Mouse (Mus musculus) liver, adult 2 months (tissue): ENCODE results near the gene Mrps33. TPM values are rescaled to one million over a fixed set of nuclear protein-coding genes. Genes with fewer than 3 reads are reported as not detected.

Experiments used
- DNase-seq: peaks from one replicate; pipeline ENCODE4 v3.0.0-alpha.2; 2011; ENCODE audit warnings: low read depth, low spot score; ENCODE audit errors: extremely low read depth
- H3K27ac ChIP-seq: fragments of 200-500 bp; replicated peaks from 2 replicates; pipeline ENCODE4 v1.5.1; 2012; ENCODE audit warnings: low read depth, mild to moderate bottlenecking, control low read depth, inconsistent platforms, low read length; ENCODE audit not compliant: insufficient read depth
- H3K27me3 ChIP-seq: fragments of 200-500 bp; 2 replicates; pipeline ENCODE4 v1.6.1; 2012; ENCODE audit warnings: mild to moderate bottlenecking, moderate library complexity, low read length, inconsistent platforms; ENCODE audit not compliant: control insufficient read depth, insufficient read depth
- H3K36me3 ChIP-seq: fragments of 200-500 bp; 2 replicates; pipeline ENCODE4 v1.6.1; 2012; ENCODE audit warnings: low read length, inconsistent platforms; ENCODE audit not compliant: control insufficient read depth, insufficient read depth
- H3K4me1 ChIP-seq: fragments of 200-500 bp; 2 replicates; pipeline ENCODE4 v1.6.1; 2011; ENCODE audit warnings: low read length; ENCODE audit not compliant: control insufficient read depth, insufficient read depth
- H3K4me3 ChIP-seq: fragments of 200-500 bp; 2 replicates; pipeline ENCODE4 v1.5.1; 2011; ENCODE audit warnings: low read depth, mild to moderate bottlenecking, control low read depth, low read length, moderate library complexity; ENCODE audit not compliant: insufficient read depth
- H3K79me2 ChIP-seq: fragments of 200-500 bp; 2 replicates; pipeline ENCODE4 v1.6.1; 2012; ENCODE audit warnings: inconsistent platforms, mild to moderate bottlenecking, low read length, moderate library complexity; ENCODE audit not compliant: control insufficient read depth, insufficient read depth
- H3K9ac ChIP-seq: fragments of 200-500 bp; 2 replicates; pipeline ENCODE4 v1.6.1; 2012; ENCODE audit warnings: low read depth, mild to moderate bottlenecking, control low read depth, inconsistent platforms, low read length
- CTCF ChIP-seq: fragments of 200-500 bp; IDR thresholded peaks from 2 replicates; pipeline ENCODE4 v1.5.1; 2011; ENCODE audit warnings: low read depth, low read length, control low read depth
- POLR2A ChIP-seq: fragments of 200-500 bp; IDR thresholded peaks from 2 replicates; pipeline ENCODE4 v1.6.1; 2011; ENCODE audit warnings: low read length, control low read depth; ENCODE audit not compliant: insufficient read depth; ENCODE audit errors: extremely low read depth
- WGBS: fragments of 180-500 bp; shearing (Covaris S2); methylation state at CpG from one replicate; pipeline ENCODE4 v1.1.7; 2018; 5-methylcytosine and 5-hydroxymethylcytosine counted together
- polyA plus RNA-seq: library from polyadenylated mRNA; depleted of rRNA; stranded (reverse); fragments of >200 nt; gene quantifications from 2 replicates; pipeline ENCODE4 v1.2.3, GENCODE M21; 2012; rRNA removed
- total RNA-seq: library from RNA; depleted of rRNA; stranded (reverse); fragments of >200 nt; gene quantifications from 2 replicates; pipeline ENCODE4 v1.2.3, GENCODE M21; 2014; rRNA removed

Gene Mrps33
- total and polyA plus RNA-seq, 2 experiments, result 38.4 to 210 TPM

GRCm38 (mm10) chr6:39776275-39776674 lies 34.5 kb downstream of the Mrps33 start:
- no peak overlapping the region for H3K4me3 ChIP-seq
- H3K79me2 ChIP-seq, result no peaks in the 10 kb centered on the region
- no peaks in the 10 kb centered on the region for H3K36me3 ChIP-seq
- H3K4me1 ChIP-seq, result peaks cover 1% of the 10 kb centered on the region
- DNase-seq, result no peak
- H3K27me3 ChIP-seq, result no peaks in the 10 kb centered on the region
- H3K9ac ChIP-seq, result no peak overlapping the region
- no peak overlapping the region for H3K27ac ChIP-seq
- TF ChIP-seq POLR2A (no peak), CTCF (no peak)
- WGBS, result 90% methylated on average over 6 of the region's 6 CpGs

GRCm38 (mm10) chr6:39775029-39775428 lies 35.8 kb downstream of the Mrps33 start:
- no peaks in the 10 kb centered on the region for H3K27me3 ChIP-seq
- H3K4me3 ChIP-seq, result no peak overlapping the region
- H3K36me3 ChIP-seq, result no peaks in the 10 kb centered on the region
- no peaks in the 10 kb centered on the region; the same call in 1 of the 2 replicates for H3K4me1 ChIP-seq
- TF ChIP-seq CTCF (no peak), POLR2A (no peak)
- H3K79me2 ChIP-seq, result no peaks in the 10 kb centered on the region
- 91% methylated on average over 9 of the region's 9 CpGs for WGBS
- DNase-seq, result no peak
- no peak overlapping the region for H3K9ac ChIP-seq
- H3K27ac ChIP-seq, result no peak overlapping the region

- Histone ChIP-seq H3K27ac (no peak overlapping the region), H3K4me3 (no peak overlapping the region), H3K9ac (no peak overlapping the region), H3K79me2 (no peaks in the 10 kb centered on the region), H3K36me3 (no peaks in the 10 kb centered on the region), H3K27me3 (no peaks in the 10 kb centered on the region), H3K4me1 (no peaks in the 10 kb centered on the region)
- DNase-seq, result no peak
- no peak for TF ChIP-seq CTCF
- TF ChIP-seq POLR2A, result no peak
- WGBS, result 100% methylated on average over 2 of the region's 2 CpGs
Measured at GRCm38 (mm10) chr6:39757229-39757628, 53.6 kb downstream of the Mrps33 start.

Other genes starting within 250 kb of the Mrps33 start
- gene Adck2, start 237.1 kb downstream of the Mrps33 start, total RNA-seq, result 4.4 and 4.5 TPM in 2 replicates
- gene Adck2, start 237.1 kb downstream of the Mrps33 start, polyA plus RNA-seq, result 4.2 and 5.1 TPM in 2 replicates
- gene Gm42420, start 225.2 kb downstream of the Mrps33 start, total RNA-seq, result 0.65 and 1.2 TPM in 2 replicates
- gene Gm42420, start 225.2 kb downstream of the Mrps33 start, polyA plus RNA-seq, result 0.27 TPM in 1 of 2 replicates, not detected in the other
- 224 and 235 TPM in 2 replicates for gene Ndufb2, start 218.4 kb downstream of the Mrps33 start, total RNA-seq
- gene Ndufb2, start 218.4 kb downstream of the Mrps33 start, polyA plus RNA-seq, result 352 and 465 TPM in 2 replicates
- gene Braf, start 85.5 kb downstream of the Mrps33 start, total RNA-seq, result 8.9 and 9.0 TPM in 2 replicates
- gene Braf, start 85.5 kb downstream of the Mrps33 start, polyA plus RNA-seq, result 2.9 and 4.9 TPM in 2 replicates
- gene Tmem178b, start 62.3 kb upstream of the Mrps33 start, total RNA-seq, result 0.09 and 0.13 TPM in 2 replicates
- 0.02 TPM in 1 of 2 replicates, not detected in the other for gene Tmem178b, start 62.3 kb upstream of the Mrps33 start, polyA plus RNA-seq